ENCODE assay signal across 8 mouse cellular contexts in the genomic region with DNA sequence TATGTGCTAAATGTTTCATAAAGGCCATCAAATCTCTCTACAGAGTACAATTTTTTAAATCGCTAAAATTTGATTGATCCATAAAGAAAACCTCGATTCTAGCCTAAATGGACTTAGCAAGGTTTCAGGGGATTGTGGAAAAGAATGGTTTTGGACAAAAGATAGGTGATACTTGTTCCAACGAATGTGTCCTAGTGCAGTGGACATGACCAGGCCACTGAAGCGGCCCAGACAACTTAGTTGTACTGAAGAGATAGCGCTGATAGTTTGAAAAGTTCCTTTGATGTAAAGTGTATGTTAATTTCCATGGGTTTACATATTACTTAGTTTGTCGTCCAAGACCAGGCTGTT. TPM values are rescaled to one million over a fixed set of nuclear protein-coding genes. Genes with fewer than 3 reads are reported as not detected.
DNase-seq lines count a peak whose midpoint lies in the region; ATAC-seq and TF ChIP-seq lines count a peak whose summit lies in the region.

No protein-coding gene starts in this region.

- ATAC-seq in kidney, postnatal 0 days (replicated peaks; ENCODE audit: low FRiP score, low read depth): no peak
- ATAC-seq in hindbrain, embryonic 16.5 days: no peak
- ATAC-seq in midbrain, postnatal 0 days (ENCODE audit: low FRiP score): no peak

- H3K4me3 ChIP-seq in kidney, postnatal 0 days (replicated peaks; ENCODE audit: low read depth, low read length): peak overlapping the region; percentile 98
- peak overlapping the region; percentile 83 for H3K4me3 ChIP-seq in cortical plate, adult 2 months (ENCODE audit: insufficient read depth, low read length)
- H3K4me3 ChIP-seq in hindbrain, embryonic 16.5 days (ENCODE audit: low read length): peak overlapping the region; percentile 65
- H3K4me3 ChIP-seq in midbrain, postnatal 0 days (ENCODE audit: low read depth, low read length): peak overlapping the region; percentile 99

- H3K27me3 ChIP-seq in kidney, postnatal 0 days (ENCODE audit: insufficient read depth, low read length): no peaks in the 10 kb centered on the region
- no peaks in the 10 kb centered on the region for H3K27me3 ChIP-seq in hindbrain, embryonic 16.5 days (replicated peaks; ENCODE audit: control insufficient read depth, insufficient read depth, low read length)
- H3K27me3 ChIP-seq in midbrain, postnatal 0 days (ENCODE audit: insufficient read depth, low read length): no peaks in the 10 kb centered on the region

- peak overlapping the region; percentile 67 for H3K4me2 ChIP-seq in kidney, postnatal 0 days (ENCODE audit: low read length)
- H3K4me2 ChIP-seq in hindbrain, embryonic 16.5 days (ENCODE audit: low read length): peak overlapping the region; percentile 93
- H3K4me2 ChIP-seq in midbrain, postnatal 0 days (ENCODE audit: low read depth, low read length, poor library complexity, severe bottlenecking): peak overlapping the region; percentile 75

- TF ChIP-seq CTCF in kidney, postnatal 0 days (IDR thresholded peaks at IDR 0.05; ENCODE audit: low read depth): no peak
- no peak for TF ChIP-seq CTCF in cortical plate, adult 2 months (IDR thresholded peaks at IDR 0.05; ENCODE audit: extremely low read depth, insufficient read depth, low read length)
- TF ChIP-seq CTCF in midbrain, postnatal 0 days (IDR thresholded peaks at IDR 0.05): no peak

- H3K36me3 ChIP-seq in kidney, postnatal 0 days (ENCODE audit: insufficient read depth, low read length): no peaks in the 10 kb centered on the region
- H3K36me3 ChIP-seq in hindbrain, embryonic 16.5 days (ENCODE audit: control insufficient read depth, insufficient read depth, low read length): no peaks in the 10 kb centered on the region
- H3K36me3 ChIP-seq in midbrain, postnatal 0 days (ENCODE audit: insufficient read depth, low read length): no peaks in the 10 kb centered on the region

- peak overlapping the region; percentile 83; the same call in 1 of the 2 replicates for H3K27ac ChIP-seq in kidney, postnatal 0 days
- no peak overlapping the region for H3K27ac ChIP-seq in cortical plate, adult 2 months (ENCODE audit: insufficient read depth, low read length)
- H3K27ac ChIP-seq in hindbrain, embryonic 16.5 days (ENCODE audit: low read depth, low read length): no peak overlapping the region
- 0 out of 2 replicates have a peak overlapping the region, but pooled peaks have one; percentile 1 for H3K27ac ChIP-seq in midbrain, postnatal 0 days (ENCODE audit: low read depth, low read length)

- DNase-seq in kidney, postnatal 0 days (ENCODE audit: low spot score): no peak
- no peak for DNase-seq in kidney, adult 8-10 months
- DNase-seq in midbrain, postnatal 0 days (ENCODE audit: low spot score): no peak
- no peak for DNase-seq in urinary bladder, adult 2 months (ENCODE audit: low spot score)
- no peak for DNase-seq in ovary, postnatal 14 days (ENCODE audit: low spot score)
- no peak for DNase-seq in spleen, postnatal 14 days (ENCODE audit: low spot score in 2 of 2)

- no peaks in the 10 kb centered on the region for H3K9me3 ChIP-seq in kidney, postnatal 0 days (replicated peaks; ENCODE audit: low read length)
- H3K9me3 ChIP-seq in hindbrain, embryonic 16.5 days (ENCODE audit: control insufficient read depth, low read length): no peaks in the 10 kb centered on the region
- no peaks in the 10 kb centered on the region for H3K9me3 ChIP-seq in midbrain, postnatal 0 days (ENCODE audit: low read length)

- TF ChIP-seq POLR2A in cortical plate, adult 2 months (IDR thresholded peaks at IDR 0.05; ENCODE audit: extremely low read depth, insufficient read depth, low read length): no peak

- H3K4me1 ChIP-seq in kidney, postnatal 0 days (replicated peaks; ENCODE audit: insufficient read depth, low read length): peaks cover 4% of the 10 kb centered on the region; the same call in 1 of the 2 replicates
- H3K4me1 ChIP-seq in cortical plate, adult 2 months (ENCODE audit: control insufficient read depth, insufficient read depth, low read length): peaks cover 5% of the 10 kb centered on the region
- peaks cover 10% of the 10 kb centered on the region for H3K4me1 ChIP-seq in hindbrain, embryonic 16.5 days (ENCODE audit: control insufficient read depth, insufficient read depth, low read depth, low read length)
- peaks cover 10% of the 10 kb centered on the region; the same call in 1 of the 2 replicates for H3K4me1 ChIP-seq in midbrain, postnatal 0 days (ENCODE audit: insufficient read depth, low read length)

- WGBS in kidney, postnatal 0 days: 8% methylated on average over 6 of the region's 6 CpGs
- WGBS in hindbrain, embryonic 16.5 days: 10% methylated on average over 6 of the region's 6 CpGs
- 4% methylated on average over 6 of the region's 6 CpGs for WGBS in midbrain, postnatal 0 days

- H3K9ac ChIP-seq in kidney, postnatal 0 days (ENCODE audit: low read depth, low read length): peak overlapping the region; percentile 72
- H3K9ac ChIP-seq in hindbrain, embryonic 16.5 days (ENCODE audit: low read depth, low read length): peak overlapping the region; percentile 79
- peak overlapping the region; percentile 66 for H3K9ac ChIP-seq in midbrain, postnatal 0 days (replicated peaks; ENCODE audit: low read length, poor library complexity, severe bottlenecking)

RNA-seq across cellular contexts. Expression of a gene that starts 0.7 kb away (rescaled TPM):
- polyA plus RNA-seq in kidney, postnatal 0 days (2015; fragmentation: Nextera tagmentation; extraction: Ambion mirVana): 8.4 and 9.6 TPM in 2 replicates
- 18.4 and 19.7 TPM in 2 replicates for polyA plus RNA-seq in cortical plate, adult 2 months (2012; rRNA removed)
- polyA plus RNA-seq in hindbrain, embryonic 16.5 days (2015; fragmentation: Nextera tagmentation; extraction: Ambion mirVana): 7.6 and 8.9 TPM in 2 replicates
- 32.4 and 33.5 TPM in 2 replicates for total RNA-seq in midbrain, postnatal 0 days (2014; rRNA removed)
- 5.8 and 6.7 TPM in 2 replicates for polyA plus RNA-seq in midbrain, postnatal 0 days (2015; fragmentation: Nextera tagmentation; extraction: Ambion mirVana)
- polyA plus RNA-seq in urinary bladder, adult 2 months (2012; rRNA removed): 17.1 and 21.2 TPM in 2 replicates

RNA-seq across cellular contexts. Expression of a gene that starts 0.9 kb away (rescaled TPM):
- polyA plus RNA-seq in kidney, postnatal 0 days (2015; fragmentation: Nextera tagmentation; extraction: Ambion mirVana): 21.8 and 22.5 TPM in 2 replicates
- 39.6 and 40.3 TPM in 2 replicates for polyA plus RNA-seq in cortical plate, adult 2 months (2012; rRNA removed)
- 33.9 and 40.1 TPM in 2 replicates for polyA plus RNA-seq in hindbrain, embryonic 16.5 days (2015; fragmentation: Nextera tagmentation; extraction: Ambion mirVana)
- total RNA-seq in midbrain, postnatal 0 days (2014; rRNA removed): 66.7 and 95.3 TPM in 2 replicates
- polyA plus RNA-seq in midbrain, postnatal 0 days (2015; fragmentation: Nextera tagmentation; extraction: Ambion mirVana): 38.5 and 50.5 TPM in 2 replicates
- 37.0 and 43.5 TPM in 2 replicates for polyA plus RNA-seq in urinary bladder, adult 2 months (2012; rRNA removed)

Comparison
In these comparisons a context has a peak if more than half of its experiments do, and no peak if none do; other contexts are left out.
1. H3K27ac ChIP-seq: peak in kidney, postnatal 0 days (single experiment) and midbrain, postnatal 0 days (single experiment); none in cortical plate, adult 2 months (single experiment) and hindbrain, embryonic 16.5 days (single experiment).
2. Peak in every context shown above with its lines, with median percentiles within 50 percentile points of each other: H3K4me2 ChIP-seq, H3K4me3 ChIP-seq and H3K9ac ChIP-seq.